Mouse (Mus musculus): ENCODE measurements at regions not wholly inside any gene's neighbourhood (a gene's known extent, or its start where the extent isn't known, plus 50 kb on each side); places are given as distances from the start of the nearest gene placed in this dataset.

DNA sequence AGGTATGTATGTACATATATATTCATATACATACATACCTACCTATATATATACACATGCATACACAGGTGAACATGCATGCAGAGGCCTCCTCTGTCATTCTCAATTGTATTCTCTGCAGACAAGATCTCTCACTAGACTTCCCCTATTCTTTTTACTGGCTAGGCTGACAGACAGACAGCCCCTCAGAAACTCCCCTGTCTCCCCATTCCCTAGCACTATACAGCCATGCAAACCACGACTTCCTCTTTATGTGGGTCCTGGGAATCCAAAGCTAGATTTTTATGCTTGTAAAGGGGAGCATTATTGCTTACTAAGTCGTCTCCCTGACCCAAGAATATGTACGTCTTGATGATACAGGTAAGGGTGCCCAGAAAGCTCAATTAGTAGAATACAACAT lies 86.9 kb downstream of the Fam124b start:
- TF ChIP-seq CTCF (conservative IDR thresholded peaks at IDR 0.05; ENCODE audit: insufficient read depth, insufficient read length, low read depth, low read length) = no peak
- no peak for TF ChIP-seq POLR2A (IDR thresholded peaks at IDR 0.05; ENCODE audit: low read depth, low read length)

All from kidney, adult 2 months (tissue).